26 mouse cellular contexts compared by ENCODE assay signal in genomic region chr6:8276431-8276830, GRCm38 (mm10). TPM values are rescaled to one million over a fixed set of nuclear protein-coding genes. Genes with fewer than 3 reads are reported as not detected.
DNase-seq lines count a peak whose midpoint lies in the region; ATAC-seq and TF ChIP-seq lines count a peak whose summit lies in the region.
"Had no signal": no experiment of that assay in that cellular context is flagged by ENCODE, and none has a peak within 500 bp of the region (broad histone marks: within the 10 kb centered on the region; RNA-seq: fewer than 3 reads in every experiment).

No protein-coding gene starts in this region.

- TF ChIP-seq POLR2A in MEL (IDR thresholded peaks at IDR 0.05; ENCODE audit: control insufficient read depth in 1 of 2, insufficient read depth in 1 of 2, low read depth in 1 of 2, low read length in 2 of 2, poor library complexity in 1 of 2) = no peak

- no peaks in the 10 kb centered on the region for H3K79me2 ChIP-seq in MEL (ENCODE audit: control insufficient read depth, insufficient read depth, low read length, poor library complexity)

- no peak for TF ChIP-seq CTCF in G1E (IDR thresholded peaks at IDR 0.05; ENCODE audit: low read depth, low read length)
- TF ChIP-seq CTCF in MEL (IDR thresholded peaks at IDR 0.05 in 2 of 3, conservative IDR thresholded peaks at IDR 0.05 in 1 of 3; ENCODE audit: control insufficient read depth in 1 of 3, insufficient read depth in 1 of 3, low read depth in 2 of 3, low read length in 3 of 3, poor library complexity in 1 of 3, severe bottlenecking in 1 of 3) = no peak

- 42% methylated on average over 4 of the region's 4 CpGs for WGBS in lung, embryonic 16.5 days
- WGBS in midbrain, embryonic 16.5 days = 89% methylated on average over 4 of the region's 4 CpGs

- H3K27ac ChIP-seq in lung, embryonic 16.5 days (ENCODE audit: low read length) = no peak overlapping the region
- H3K27ac ChIP-seq in MEL (ENCODE audit: control insufficient read depth, low read depth, low read length) = no peak overlapping the region
- H3K27ac ChIP-seq in midbrain, embryonic 16.5 days (ENCODE audit: low read length) = no peak overlapping the region
- H3K27ac ChIP-seq: gastrocnemius, adult 2 months; heart, embryonic 15.5 days; hindbrain, embryonic 10.5 days; hindbrain, embryonic 13.5 days had no signal

- no peak for DNase-seq in lung, postnatal 14 days
- DNase-seq in G1E (ENCODE audit: low spot score) (no peak), MEL (ENCODE audit: low read depth, low spot score) (peak; percentile 30)
- DNase-seq: adrenal gland, postnatal 10 days; adrenal gland, postnatal 36 days; cerebellum, adult 18-20 months; cerebellum, adult 9-10 months; cerebellum, postnatal 14 days; forebrain, postnatal 0 days; gastrocnemius, adult 2 months; gastrocnemius, postnatal 14 days; heart, adult 11 months; heart, postnatal 10 days; heart, postnatal 36 days had no signal

- TF ChIP-seq RAD21 in MEL (IDR thresholded peaks at IDR 0.05; ENCODE audit: low read depth, low read length) = no peak

- no peak overlapping the region for H3K4me3 ChIP-seq in lung, embryonic 16.5 days (ENCODE audit: low read length)
- H3K4me3 ChIP-seq in G1E (ENCODE audit: low read depth, low read length) (no peak overlapping the region; the same call in 1 of the 2 replicates), MEL (ENCODE audit: control insufficient read depth in 1 of 2, insufficient read depth in 1 of 2, low read depth in 2 of 2, low read length in 2 of 2) (no peak overlapping the region)
- no peak overlapping the region for H3K4me3 ChIP-seq in midbrain, embryonic 16.5 days (ENCODE audit: low read depth, low read length)
- H3K4me3 ChIP-seq: gastrocnemius, adult 2 months; heart, embryonic 12.5 days; heart, embryonic 15.5 days; hindbrain, embryonic 10.5 days; hindbrain, embryonic 13.5 days had no signal

- no peaks in the 10 kb centered on the region for H3K27me3 ChIP-seq in lung, embryonic 16.5 days (ENCODE audit: control insufficient read depth, insufficient read depth, low read depth, low read length)
- no peaks in the 10 kb centered on the region for H3K27me3 ChIP-seq in G1E (ENCODE audit: insufficient read depth, low read length)
- H3K27me3 ChIP-seq in MEL (ENCODE audit: control insufficient read depth in 1 of 2, insufficient read depth in 2 of 2, low read length in 2 of 2) = no peaks in the 10 kb centered on the region
- H3K27me3 ChIP-seq in midbrain, embryonic 16.5 days (ENCODE audit: control insufficient read depth, insufficient read depth, low read depth, low read length) = no peaks in the 10 kb centered on the region
- H3K27me3 ChIP-seq: heart, embryonic 12.5 days; heart, embryonic 15.5 days; hindbrain, embryonic 13.5 days; Patski had no signal

- no peaks in the 10 kb centered on the region; the same call in 1 of the 2 replicates for H3K9me3 ChIP-seq in lung, embryonic 16.5 days (ENCODE audit: control insufficient read depth, low read length)
- no peaks in the 10 kb centered on the region for H3K9me3 ChIP-seq in G1E (replicated peaks)
- H3K9me3 ChIP-seq in MEL (replicated peaks; ENCODE audit: insufficient read depth, low read length) = no peaks in the 10 kb centered on the region
- H3K9me3 ChIP-seq in midbrain, embryonic 16.5 days (replicated peaks; ENCODE audit: control insufficient read depth, low read length, poor library complexity, severe bottlenecking) = no peaks in the 10 kb centered on the region
- H3K9me3 ChIP-seq: heart, embryonic 12.5 days; heart, embryonic 15.5 days; hindbrain, embryonic 10.5 days; hindbrain, embryonic 13.5 days had no signal

- peak; percentile 57; the same call in 1 of the 2 replicates for ATAC-seq in lung, embryonic 16.5 days (ENCODE audit: low read depth)
- peak; percentile 24; the same call in 1 of the 2 replicates for ATAC-seq in G1E (ENCODE audit: extremely low read depth, insufficient number of reproducible peaks, low FRiP score, poor library complexity, severe bottlenecking)
- ATAC-seq in megakaryocyte-erythroid progenitor cell, adult 5-6 weeks (replicated peaks; ENCODE audit: low FRiP score, low TSS enrichment, poor library complexity, severe bottlenecking) = peak; percentile 51; the same call in 1 of the 2 replicates
- ATAC-seq in midbrain, embryonic 16.5 days = no peak
- ATAC-seq: CD4-positive, CD25-positive, alpha-beta regulatory T cell, adult 4 months; forebrain, embryonic 14.5 days; forebrain, postnatal 0 days; hindbrain, embryonic 16.5 days; Patski had no signal

- H3K4me2 ChIP-seq in lung, embryonic 16.5 days (ENCODE audit: low read depth, low read length) = no peak overlapping the region
- no peak overlapping the region for H3K4me2 ChIP-seq in midbrain, embryonic 16.5 days (ENCODE audit: low read length)
- H3K4me2 ChIP-seq: heart, embryonic 12.5 days; heart, embryonic 15.5 days; hindbrain, embryonic 13.5 days had no signal

- no peaks in the 10 kb centered on the region for H3K4me1 ChIP-seq in lung, embryonic 16.5 days (replicated peaks; ENCODE audit: control insufficient read depth, insufficient read depth, low read length)
- H3K4me1 ChIP-seq in G1E (ENCODE audit: insufficient read depth, low read depth, low read length) (peaks cover 24% of the 10 kb centered on the region), MEL (ENCODE audit: control insufficient read depth in 1 of 2, insufficient read depth in 2 of 2, low read length in 2 of 2) (peaks cover 6 to 12% of the 10 kb centered on the region in 2 experiments)
- no peaks in the 10 kb centered on the region for H3K4me1 ChIP-seq in midbrain, embryonic 16.5 days (ENCODE audit: control insufficient read depth, insufficient read depth, low read length)
- H3K4me1 ChIP-seq: hindbrain, embryonic 10.5 days; hindbrain, embryonic 13.5 days had no signal

- TF ChIP-seq EP300 in MEL (IDR thresholded peaks at IDR 0.05; ENCODE audit: low read depth in 1 of 2, low read length in 2 of 2) = peak in 1 of 2 experiments; percentile 13; a peak in 1 of 4 replicates

- peaks cover 3% of the 10 kb centered on the region; the same call in 1 of the 2 replicates for H3K36me3 ChIP-seq in lung, embryonic 16.5 days (ENCODE audit: control insufficient read depth, insufficient read depth, low read length)
- H3K36me3 ChIP-seq in G1E (replicated peaks) (peaks cover 17% of the 10 kb centered on the region), MEL (ENCODE audit: control insufficient read depth in 1 of 2, insufficient read depth in 2 of 2, low read length in 2 of 2) (peaks cover 0 to 13% of the 10 kb centered on the region in 2 experiments; a peak in 2 of 4 replicates)
- H3K36me3 ChIP-seq in midbrain, embryonic 16.5 days (ENCODE audit: control insufficient read depth, insufficient read depth, low read length) = no peaks in the 10 kb centered on the region
- H3K36me3 ChIP-seq: heart, embryonic 15.5 days had no signal

- H3K9ac ChIP-seq in lung, embryonic 16.5 days (ENCODE audit: low read length) = no peak overlapping the region
- H3K9ac ChIP-seq in MEL (ENCODE audit: control insufficient read depth, low read depth, low read length, poor library complexity, severe bottlenecking) = no peak overlapping the region
- H3K9ac ChIP-seq in midbrain, embryonic 16.5 days (ENCODE audit: low read depth, low read length) = no peak overlapping the region
- H3K9ac ChIP-seq: forebrain, postnatal 0 days; heart, embryonic 12.5 days; heart, embryonic 15.5 days; hindbrain, embryonic 13.5 days had no signal

TF ChIP-seq in MEL, 35 proteins besides CTCF, POLR2A, EP300 and RAD21 (continues in another document):
- TF ChIP-seq TBP (IDR thresholded peaks at IDR 0.05; ENCODE audit: low read depth, low read length) = no peak
- no peak for TF ChIP-seq UBTF (IDR thresholded peaks at IDR 0.05; ENCODE audit: borderline replicate concordance, insufficient read depth, low read depth, low read length)
- peak; percentile 77 for TF ChIP-seq GATA1 (IDR thresholded peaks at IDR 0.05; ENCODE audit: low read depth, low read length)
- no peak for TF ChIP-seq POLR2AphosphoS2 (IDR thresholded peaks at IDR 0.05; ENCODE audit: low read length)
- no peak for TF ChIP-seq TAL1 (IDR thresholded peaks at IDR 0.05; ENCODE audit: low read length)

RNA-seq across cellular contexts. Expression of gene Gm45062, which starts 17.2 kb away (rescaled TPM):
- 12.1 and 12.6 TPM in 2 replicates for polyA plus RNA-seq in lung, embryonic 16.5 days (2015; fragmentation: Nextera tagmentation; extraction: Ambion mirVana)
- total RNA-seq in G1E (2014; fragmentation: Nextera tagmentation) (88.3 and 98.3 TPM in 2 replicates), G1E (2017) (41.5 and 57.6 TPM in 2 replicates), MEL (2012; rRNA removed) (2.2 and 3.0 TPM in 2 replicates)
- polyA plus RNA-seq in G1E (2012) (not detected in 2 replicates), MEL (2012; ENCODE audit: insufficient read depth in 1 of 2, insufficient read length in 2 of 2, low read depth in 1 of 2, low replicate concordance in 2 of 2, missing spikeins in 1 of 2) (1 to 10 TPM in 1 of 2 experiments, not detected in 1; 3.6 TPM)
- 1.6 and 5.8 TPM in 2 replicates for total RNA-seq in megakaryocyte-erythroid progenitor cell, adult 5-6 weeks (2014; fragmentation: Nextera tagmentation)
- 8.7 TPM in 1 of 2 replicates, not detected in the other for total RNA-seq in megakaryocyte-erythroid progenitor cell, adult 5-6 weeks (2017)
- polyA plus RNA-seq in midbrain, embryonic 16.5 days (2015; fragmentation: Nextera tagmentation; extraction: Ambion mirVana) = 9.6 and 12.3 TPM in 2 replicates
- total RNA-seq: gastrocnemius, postnatal 14 days; gastrocnemius, postnatal 4 days; heart, postnatal 36 days had no signal

RNA-seq across cellular contexts. Expression of gene Umad1, which starts 17.3 kb away (rescaled TPM):
- polyA plus RNA-seq in lung, embryonic 16.5 days (2015; fragmentation: Nextera tagmentation; extraction: Ambion mirVana) = 26.3 and 26.7 TPM in 2 replicates
- total RNA-seq in G1E (2014; fragmentation: Nextera tagmentation) (6.0 and 18.1 TPM in 2 replicates), G1E (2017) (6.7 and 7.0 TPM in 2 replicates), MEL (2012; rRNA removed) (5.3 and 5.9 TPM in 2 replicates)
- polyA plus RNA-seq in G1E (2012) (5.6 and 6.1 TPM in 2 replicates), MEL (2012; ENCODE audit: insufficient read depth in 1 of 2, insufficient read length in 2 of 2, low read depth in 1 of 2, low replicate concordance in 2 of 2, missing spikeins in 1 of 2) (1 to 10 TPM in 1 of 2 experiments, not detected in 1; 9.7 TPM)
- 8.6 and 28.3 TPM in 2 replicates for total RNA-seq in megakaryocyte-erythroid progenitor cell, adult 5-6 weeks (2014; fragmentation: Nextera tagmentation)
- 3.9 and 9.6 TPM in 2 replicates for total RNA-seq in megakaryocyte-erythroid progenitor cell, adult 5-6 weeks (2017)
- 68.1 and 72.7 TPM in 2 replicates for polyA plus RNA-seq in midbrain, embryonic 16.5 days (2015; fragmentation: Nextera tagmentation; extraction: Ambion mirVana)

RNA-seq across cellular contexts. Expression of gene Rpa3, which starts 17.5 kb away (rescaled TPM):
- 157 and 165 TPM in 2 replicates for polyA plus RNA-seq in lung, embryonic 16.5 days (2015; fragmentation: Nextera tagmentation; extraction: Ambion mirVana)
- total RNA-seq in G1E (2014; fragmentation: Nextera tagmentation) = 20.2 and 21.6 TPM in 2 replicates
- 227 and 304 TPM in 2 replicates for total RNA-seq in G1E (2017)
- 1.9 and 2.3 TPM in 2 replicates for polyA plus RNA-seq in G1E (2012)
- total RNA-seq in MEL (2012; rRNA removed) = 77.2 and 78.2 TPM in 2 replicates
- polyA plus RNA-seq in MEL (2012; ENCODE audit: insufficient read depth in 1 of 2, insufficient read length in 2 of 2, low read depth in 1 of 2, low replicate concordance in 2 of 2, missing spikeins in 1 of 2) = 10 to 100 TPM in 1 of 2 experiments, not detected in 1; 80.9 TPM
- 118 and 179 TPM in 2 replicates for total RNA-seq in megakaryocyte-erythroid progenitor cell, adult 5-6 weeks (2014; fragmentation: Nextera tagmentation)
- 108 and 144 TPM in 2 replicates for total RNA-seq in megakaryocyte-erythroid progenitor cell, adult 5-6 weeks (2017)
- polyA plus RNA-seq in midbrain, embryonic 16.5 days (2015; fragmentation: Nextera tagmentation; extraction: Ambion mirVana) = 40.0 and 48.6 TPM in 2 replicates
